Mouse (Mus musculus): Measurements from ENCODE around the gene Med4.

Med4 gene

GRCm38 (mm10) chr14:73509765-73510423 lies at the start of gene Med4:
TSS of gene Med4 (plus strand) at chr14:73510025.
- DNase-seq (ENCODE audit: low spot score) = peak; percentile 93

- DNase-seq (ENCODE audit: low spot score) = no peak
Measured at GRCm38 (mm10) chr14:73460514-73461134, 49.2 kb upstream of the Med4 start.

GRCm38 (mm10) chr14:73462211-73462610 lies 47.6 kb upstream of the Med4 start:
- DNase-seq (ENCODE audit: low spot score) = no peak

- no peak for DNase-seq (ENCODE audit: low spot score)
Measured at GRCm38 (mm10) chr14:73467697-73468096, 42.1 kb upstream of the Med4 start.

GRCm38 (mm10) chr14:73469506-73469905 lies 40.3 kb upstream of the Med4 start:
- DNase-seq (ENCODE audit: low spot score) = no peak

- DNase-seq (ENCODE audit: low spot score) = no peak
Measured at GRCm38 (mm10) chr14:73470593-73470992, 39.2 kb upstream of the Med4 start.

- DNase-seq (ENCODE audit: low spot score) = no peak
Measured at GRCm38 (mm10) chr14:73472205-73472604, 37.6 kb upstream of the Med4 start.

GRCm38 (mm10) chr14:73473670-73474460 lies 36.0 kb upstream of the Med4 start:
- peak; percentile 48 for DNase-seq (ENCODE audit: low spot score)

- no peak for DNase-seq (ENCODE audit: low spot score)
Measured at GRCm38 (mm10) chr14:73474636-73475093, 35.2 kb upstream of the Med4 start.

GRCm38 (mm10) chr14:73475506-73475905 lies 34.3 kb upstream of the Med4 start:
- no peak for DNase-seq (ENCODE audit: low spot score)

GRCm38 (mm10) chr14:73476361-73476934 lies 33.4 kb upstream of the Med4 start:
- no peak for DNase-seq (ENCODE audit: low spot score)

GRCm38 (mm10) chr14:73477077-73477476 lies 32.7 kb upstream of the Med4 start:
- DNase-seq (ENCODE audit: low spot score) = no peak

GRCm38 (mm10) chr14:73478321-73478720 lies 31.5 kb upstream of the Med4 start:
- DNase-seq (ENCODE audit: low spot score) = no peak

- DNase-seq (ENCODE audit: low spot score) = no peak
Measured at GRCm38 (mm10) chr14:73479771-73480170, 30.1 kb upstream of the Med4 start.

- no peak for DNase-seq (ENCODE audit: low spot score)
Measured at GRCm38 (mm10) chr14:73483516-73484229, 26.2 kb upstream of the Med4 start.

- DNase-seq (ENCODE audit: low spot score) = no peak
Measured at GRCm38 (mm10) chr14:73484366-73485110, 25.3 kb upstream of the Med4 start.

GRCm38 (mm10) chr14:73486641-73487040 lies 23.2 kb upstream of the Med4 start:
- no peak for DNase-seq (ENCODE audit: low spot score)

- no peak for DNase-seq (ENCODE audit: low spot score)
Measured at GRCm38 (mm10) chr14:73493356-73493755, 16.5 kb upstream of the Med4 start.

- DNase-seq (ENCODE audit: low spot score) = no peak
Measured at GRCm38 (mm10) chr14:73494122-73494521, 15.7 kb upstream of the Med4 start.

GRCm38 (mm10) chr14:73495753-73496152 lies 14.1 kb upstream of the Med4 start:
- DNase-seq (ENCODE audit: low spot score) = no peak

GRCm38 (mm10) chr14:73501283-73501682 lies 8.5 kb upstream of the Med4 start:
- DNase-seq (ENCODE audit: low spot score) = no peak

All from ovary, postnatal 36 days (tissue).